Mouse (Mus musculus) embryonic stem cell, embryonic (primary cell): ENCODE results near the gene Pip5kl1.

Experiments used
- CTCF ChIA-PET, 4 experiments: fragments of 300-600 bp in 2 of 4; fragments of 350-600 bp in 2 of 4; sonication (Branson Sonifier 250); formaldehyde crosslinking; loops; one replicate each; lab custom pipeline; 2022; ENCODE audit warnings: inconsistent platforms in 2 of 4; lab: Charles Lee
- POLR2A ChIA-PET, 4 experiments: fragments of 300-600 bp in 2 of 4; fragments of 350-600 bp in 2 of 4; sonication (Branson Sonifier 250); formaldehyde crosslinking; loops; one replicate each; lab custom pipeline; 2022; ENCODE audit warnings: antibody characterized with exemption in 4 of 4, inconsistent platforms in 1 of 4; lab: Charles Lee

Pip5kl1 gene

GRCm38 (mm10) chr2:32539452-32539981 lies 35.1 kb upstream of the Pip5kl1 start:
- CTCF ChIA-PET, result interaction anchor here in 2 of 4 experiments (0.7 to 0.8 kb wide), 2 partner anchors 17 to 52 kb away, joined by 3 to 4 read pairs; no protein-coding TSS in a partner anchor
- POLR2A ChIA-PET, result interaction anchor here in 2 of 4 experiments (0.7 to 1.2 kb wide), 3 partner anchors 19 to 323 kb away, joined by 3 to 5 read pairs (median 3); no protein-coding TSS in a partner anchor

- POLR2A ChIA-PET, result interaction anchor here in 2 of 4 experiments (0.6 to 1.9 kb wide), 10 partner anchors 8 to 120 kb away, joined by 3 to 8 read pairs (median 3); partner anchors contain the start of gene St6galnac4 (in 1 of the 2)
- CTCF ChIA-PET, result interaction anchor here in 1 of 4 experiments (2.8 kb wide), 1 partner anchor 52 kb away, joined by 8 read pairs; no protein-coding TSS in a partner anchor
Observed at GRCm38 (mm10) chr2:32541333-32541908, 33.2 kb upstream of the Pip5kl1 start.

- ChIA-PET CTCF (interaction anchor here in 1 of 4 experiments (2.8 kb wide), 1 partner anchor 53 kb away, joined by 8 read pairs; no protein-coding TSS in a partner anchor), POLR2A (interaction anchor here in 3 of 4 experiments (0.6 to 1.9 kb wide), 13 partner anchors 8 to 120 kb away, joined by 3 to 8 read pairs (median 3); partner anchors contain the start of gene St6galnac4 (in 1 of the 3))
Observed at GRCm38 (mm10) chr2:32541986-32542573, 32.5 kb upstream of the Pip5kl1 start.

- CTCF ChIA-PET, result interaction anchor here in 2 of 4 experiments (0.6 kb wide), 2 partner anchors 237 to 668 kb away, joined by 3 read pairs; no protein-coding TSS in a partner anchor
Observed at GRCm38 (mm10) chr2:32543031-32543449, 31.6 kb upstream of the Pip5kl1 start.

GRCm38 (mm10) chr2:32546951-32547350 lies 27.6 kb upstream of the Pip5kl1 start:
- ChIA-PET CTCF (interaction anchor here in 3 of 4 experiments (0.6 to 2.2 kb wide), 3 partner anchors 20 to 60 kb away, joined by 3 to 10 read pairs (median 3); no protein-coding TSS in a partner anchor), POLR2A (interaction anchor here in 2 of 4 experiments (0.7 to 4.6 kb wide), 8 partner anchors 8 to 39 kb away, joined by 3 to 33 read pairs (median 4); partner anchors contain the start of gene Fam102a (in 1 of the 2))

More at GRCm38 (mm10) chr2:32543031-32543449, 31.6 kb upstream of the Pip5kl1 start:
- POLR2A ChIA-PET, result interaction anchor here in 1 of 4 experiments (1.1 to 1.9 kb wide), 6 partner anchors 9 to 896 kb away, joined by 3 to 8 read pairs (median 4); no protein-coding TSS in a partner anchor

- ChIA-PET CTCF (interaction anchor here in 1 of 4 experiments (2.2 kb wide), 1 partner anchor 19 kb away, joined by 10 read pairs; no protein-coding TSS in a partner anchor), POLR2A (interaction anchor here in 2 of 4 experiments (1.0 to 4.6 kb wide), 3 partner anchors 11 to 23 kb away, joined by 3 to 33 read pairs (median 3); partner anchors contain the start of genes Dpm2 (in 1 of the 2) and Fam102a (in 1 of the 2))
Observed at GRCm38 (mm10) chr2:32547380-32547779, 27.2 kb upstream of the Pip5kl1 start.

- ChIA-PET CTCF (no interaction called here), POLR2A (interaction anchor here in 2 of 4 experiments (1.0 to 4.6 kb wide), 3 partner anchors 12 to 22 kb away, joined by 3 to 33 read pairs (median 3); partner anchors contain the start of genes Dpm2 (in 1 of the 2) and Fam102a (in 1 of the 2))
Observed at GRCm38 (mm10) chr2:32547964-32548739, 26.4 kb upstream of the Pip5kl1 start.

GRCm38 (mm10) chr2:32549171-32549570 lies 25.4 kb upstream of the Pip5kl1 start:
- POLR2A ChIA-PET, result interaction anchor here in 3 of 4 experiments (0.7 to 1.5 kb wide), 5 partner anchors 11 to 39 kb away, joined by 3 to 5 read pairs (median 3); partner anchors contain the start of gene Fam102a (in 1 of the 3)
- CTCF ChIA-PET, result interaction anchor here in 1 of 4 experiments (1.1 to 1.2 kb wide), 2 partner anchors 61 to 145 kb away, joined by 3 to 5 read pairs; no protein-coding TSS in a partner anchor

GRCm38 (mm10) chr2:32549764-32550163 lies 24.8 kb upstream of the Pip5kl1 start:
- POLR2A ChIA-PET, result interaction anchor here in 3 of 4 experiments (0.6 to 1.6 kb wide), 7 partner anchors 8 to 94 kb away, joined by 3 to 5 read pairs (median 3); partner anchors contain the start of gene Fam102a (in 1 of the 3)

GRCm38 (mm10) chr2:32551236-32551635 lies 23.4 kb upstream of the Pip5kl1 start:
- POLR2A ChIA-PET, result interaction anchor here in 3 of 4 experiments (0.8 to 1.6 kb wide), 3 partner anchors 8 to 15 kb away, joined by 3 to 4 read pairs (median 4); no protein-coding TSS in a partner anchor
- CTCF ChIA-PET, result interaction anchor here in 1 of 4 experiments (1.0 kb wide), 1 partner anchor 47 kb away, joined by 9 read pairs; no protein-coding TSS in a partner anchor

More at GRCm38 (mm10) chr2:32549764-32550163, 24.8 kb upstream of the Pip5kl1 start:
- CTCF ChIA-PET, result interaction anchor here in 2 of 4 experiments (0.7 to 1.2 kb wide), 4 partner anchors 13 to 485 kb away, joined by 3 to 5 read pairs (median 4); no protein-coding TSS in a partner anchor

- POLR2A ChIA-PET, result interaction anchor here in 2 of 4 experiments (1.0 to 2.4 kb wide), 3 partner anchors 7 to 30 kb away, joined by 3 to 5 read pairs (median 5); no protein-coding TSS in a partner anchor
- CTCF ChIA-PET, result interaction anchor here in 3 of 4 experiments (0.6 to 2.0 kb wide), 3 partner anchors 8 to 88 kb away, joined by 3 to 9 read pairs (median 8); no protein-coding TSS in a partner anchor
Observed at GRCm38 (mm10) chr2:32553592-32554148, 20.9 kb upstream of the Pip5kl1 start.

- ChIA-PET POLR2A (interaction anchor here in 3 of 4 experiments (0.9 to 2.4 kb wide), 6 partner anchors 9 to 582 kb away, joined by 3 to 7 read pairs (median 5); partner anchors contain the start of genes Dpm2 (in 1 of the 3) and Fam102a (in 1 of the 3)), CTCF (interaction anchor here in 3 of 4 experiments (0.5 to 2.1 kb wide), 8 partner anchors 11 to 1018 kb away, joined by 3 to 9 read pairs (median 3); partner anchors contain the start of genes 9430097D07Rik (in 1 of the 3) and Pip5kl1 (in 1 of the 3))
Observed at GRCm38 (mm10) chr2:32555484-32555883, 19.1 kb upstream of the Pip5kl1 start.

GRCm38 (mm10) chr2:32556019-32556418 lies 18.6 kb upstream of the Pip5kl1 start:
- CTCF ChIA-PET, result interaction anchor here in 3 of 4 experiments (0.6 to 2.1 kb wide), 6 partner anchors 10 to 151 kb away, joined by 3 to 5 read pairs (median 3); partner anchors contain the start of genes 9430097D07Rik (in 1 of the 3) and Pip5kl1 (in 1 of the 3)
- POLR2A ChIA-PET, result interaction anchor here in 3 of 4 experiments (0.5 to 2.4 kb wide), 8 partner anchors 10 to 582 kb away, joined by 3 to 7 read pairs (median 4); partner anchors contain the start of genes 9430097D07Rik (in 1 of the 3), Dpm2 (in 1 of the 3), Fam102a (in 1 of the 3) and Pip5kl1 (in 1 of the 3)

- CTCF ChIA-PET, result interaction anchor here in 2 of 4 experiments (0.9 to 2.9 kb wide), 3 partner anchors 71 to 73 kb away, joined by 3 to 14 read pairs (median 4); no protein-coding TSS in a partner anchor
- POLR2A ChIA-PET, result interaction anchor here in 3 of 4 experiments (0.6 to 2.9 kb wide), 20 partner anchors 9 to 349 kb away, joined by 3 to 16 read pairs (median 4); partner anchors contain the start of genes Dpm2 (in 3 of the 3), Fam102a (in 2 of the 3), Slc25a25 (in 1 of the 3) and St6galnac4 (in 1 of the 3)
Observed at GRCm38 (mm10) chr2:32559570-32559969, 15.0 kb upstream of the Pip5kl1 start.

- ChIA-PET POLR2A (interaction anchor here (0.7 to 1.8 kb wide), 16 partner anchors 8 to 396 kb away, joined by 3 to 11 read pairs (median 4); partner anchors contain the start of genes 9430097D07Rik (in 1 of the 4), Fam102a (in 1 of the 4) and Pip5kl1 (in 1 of the 4)), CTCF (interaction anchor here (0.5 to 3.8 kb wide), 49 partner anchors 8 to 292 kb away, joined by 3 to 63 read pairs (median 4); partner anchors contain the start of genes 9430097D07Rik (in 2 of the 4), Pip5kl1 (in 2 of the 4), St6galnac4 (in 2 of the 4) and Dnm1 (in 1 of the 4))
Observed at GRCm38 (mm10) chr2:32566536-32567063, 8.0 kb upstream of the Pip5kl1 start.
